In genomic region chr4:26630553-26631206, GRCm38 (mm10) we compare ENCODE assay signal across 25 mouse cellular contexts.
DNase-seq lines count a peak whose midpoint lies in the region; ATAC-seq and TF ChIP-seq lines count a peak whose summit lies in the region.
"Had no signal": no experiment of that assay in that cellular context is flagged by ENCODE, and none has a peak within 500 bp of the region (broad histone marks: within the 10 kb centered on the region; RNA-seq: fewer than 3 reads in every experiment).

No protein-coding gene starts in this region.

- no peak for TF ChIP-seq CTCF in layer of hippocampus, adult 2 months (conservative IDR thresholded peaks at IDR 0.05)
- TF ChIP-seq CTCF in C2C12 (IDR thresholded peaks at IDR 0.05; ENCODE audit: control insufficient read depth, insufficient read depth, insufficient read length) = no peak

- H3K27me3 ChIP-seq in forebrain, embryonic 11.5 days (ENCODE audit: control insufficient read depth, insufficient read depth, low read length) = no peaks in the 10 kb centered on the region
- H3K27me3 ChIP-seq in forebrain, embryonic 10.5 days (ENCODE audit: poor library complexity, severe bottlenecking) = peaks cover 4% of the 10 kb centered on the region
- H3K27me3 ChIP-seq in C2C12 (ENCODE audit: control insufficient read depth, insufficient read depth, insufficient read length) = no peaks in the 10 kb centered on the region
- H3K27me3 ChIP-seq in hindbrain, embryonic 16.5 days (replicated peaks; ENCODE audit: control insufficient read depth, insufficient read depth, low read length) = no peaks in the 10 kb centered on the region
- H3K27me3 ChIP-seq: midbrain, embryonic 13.5 days; stomach, embryonic 15.5 days had no signal

- H3K27ac ChIP-seq in forebrain, embryonic 11.5 days (ENCODE audit: low read depth, low read length) = no peak overlapping the region
- H3K27ac ChIP-seq in forebrain, embryonic 10.5 days = no peak overlapping the region
- peak overlapping the region; percentile 43; the same call in 1 of the 2 replicates for H3K27ac ChIP-seq in layer of hippocampus, adult 2 months
- H3K27ac ChIP-seq in hindbrain, embryonic 16.5 days (ENCODE audit: low read depth, low read length) = no peak overlapping the region
- H3K27ac ChIP-seq: gastrocnemius, adult 2 months; left cerebral cortex, adult 2 months; midbrain, embryonic 13.5 days; stomach, embryonic 15.5 days had no signal

- H3K4me2 ChIP-seq in forebrain, embryonic 11.5 days (ENCODE audit: low read depth, low read length, severe bottlenecking) = no peak overlapping the region
- no peak overlapping the region for H3K4me2 ChIP-seq in hindbrain, embryonic 16.5 days (ENCODE audit: low read length)
- H3K4me2 ChIP-seq: heart, embryonic 11.5 days; midbrain, embryonic 13.5 days; stomach, embryonic 15.5 days had no signal

- H3K9me3 ChIP-seq in forebrain, embryonic 11.5 days (ENCODE audit: control insufficient read depth, low read length) = no peaks in the 10 kb centered on the region
- H3K9me3 ChIP-seq in forebrain, embryonic 10.5 days = no peaks in the 10 kb centered on the region
- H3K9me3 ChIP-seq in hindbrain, embryonic 16.5 days (ENCODE audit: control insufficient read depth, low read length) = no peaks in the 10 kb centered on the region
- H3K9me3 ChIP-seq: midbrain, embryonic 13.5 days; stomach, embryonic 15.5 days had no signal

- no peaks in the 10 kb centered on the region; the same call in 1 of the 2 replicates for H3K4me1 ChIP-seq in forebrain, embryonic 11.5 days (replicated peaks; ENCODE audit: control insufficient read depth, insufficient read depth, low read length)
- H3K4me1 ChIP-seq in forebrain, embryonic 10.5 days = peaks cover 17% of the 10 kb centered on the region
- no peaks in the 10 kb centered on the region for H3K4me1 ChIP-seq in hindbrain, embryonic 16.5 days (ENCODE audit: control insufficient read depth, insufficient read depth, low read depth, low read length)
- H3K4me1 ChIP-seq: midbrain, embryonic 13.5 days; stomach, embryonic 15.5 days had no signal

- ATAC-seq in forebrain, embryonic 11.5 days (replicated peaks; ENCODE audit: low FRiP score) = peak; percentile 75
- 0 out of 2 replicates have a peak, but pooled peaks have one; percentile 40 for ATAC-seq in hindbrain, embryonic 16.5 days
- ATAC-seq: liver, postnatal 0 days had no signal

- H3K4me3 ChIP-seq in forebrain, embryonic 11.5 days (ENCODE audit: low read depth, low read length) = no peak overlapping the region
- H3K4me3 ChIP-seq in forebrain, embryonic 10.5 days = no peak overlapping the region
- H3K4me3 ChIP-seq in layer of hippocampus, adult 2 months = no peak overlapping the region
- H3K4me3 ChIP-seq in C2C12 (ENCODE audit: insufficient read depth, poor library complexity, severe bottlenecking) = no peak overlapping the region
- H3K4me3 ChIP-seq in hindbrain, embryonic 16.5 days (ENCODE audit: low read length) = no peak overlapping the region
- H3K4me3 ChIP-seq: gastrocnemius, adult 2 months; left cerebral cortex, adult 2 months; midbrain, embryonic 13.5 days; stomach, embryonic 15.5 days had no signal

- H3K79me3 ChIP-seq in C2C12 (ENCODE audit: low read depth) = no peaks in the 10 kb centered on the region

- no peak overlapping the region for H3K9ac ChIP-seq in forebrain, embryonic 11.5 days (ENCODE audit: low read length)
- no peak overlapping the region for H3K9ac ChIP-seq in hindbrain, embryonic 16.5 days (ENCODE audit: low read depth, low read length)
- H3K9ac ChIP-seq: liver, postnatal 0 days; midbrain, embryonic 13.5 days; stomach, embryonic 15.5 days had no signal

- DNase-seq in forebrain, embryonic 11.5 days (ENCODE audit: low spot score) = no peak
- no peak for DNase-seq in forebrain, embryonic 10.5 days (ENCODE audit: extremely low spot score, low spot score)
- no peak for DNase-seq in layer of hippocampus, adult 2 months (ENCODE audit: low spot score in 2 of 2)
- DNase-seq in layer of hippocampus, adult 9-11 months = no peak
- DNase-seq in spleen, postnatal 14 days (ENCODE audit: low spot score in 2 of 2) = no peak
- DNase-seq in adrenal gland, postnatal 10 days = no peak
- DNase-seq: adrenal gland, adult 2 months; B cell, adult 2 months; cerebellum, adult 11 months; cerebellum, postnatal 14 days; gastrocnemius, adult 2 months; heart, postnatal 10 days; kidney, adult 11 months; kidney, postnatal 14 days; left cerebral cortex, postnatal 4 days; liver, postnatal 0 days; lung, postnatal 10 days; thymus, adult 18-20 months; thymus, postnatal 4 days had no signal

- WGBS in forebrain, embryonic 11.5 days = 24% methylated on average over 1 of the region's 1 CpGs
- 26% methylated on average over 1 of the region's 1 CpGs for WGBS in forebrain, embryonic 10.5 days
- WGBS in hindbrain, embryonic 16.5 days = 9% methylated on average over 1 of the region's 1 CpGs

- H3K36me3 ChIP-seq in forebrain, embryonic 11.5 days (ENCODE audit: control insufficient read depth, insufficient read depth, low read length) = no peaks in the 10 kb centered on the region
- no peaks in the 10 kb centered on the region for H3K36me3 ChIP-seq in forebrain, embryonic 10.5 days (replicated peaks)
- H3K36me3 ChIP-seq in C2C12 (ENCODE audit: control insufficient read depth, insufficient read depth) = no peaks in the 10 kb centered on the region
- H3K36me3 ChIP-seq in hindbrain, embryonic 16.5 days (ENCODE audit: control insufficient read depth, insufficient read depth, low read length) = no peaks in the 10 kb centered on the region
- H3K36me3 ChIP-seq: midbrain, embryonic 13.5 days; stomach, embryonic 15.5 days had no signal

- no peak overlapping the region for H3ac ChIP-seq in C2C12 (ENCODE audit: control insufficient read depth, insufficient read length, low read depth)

- H3K79me2 ChIP-seq in C2C12 (ENCODE audit: control insufficient read depth, insufficient read depth) = no peaks in the 10 kb centered on the region

TF ChIP-seq in C2C12, 6 proteins besides CTCF, POLR2A, EP300 and RAD21:
- peak; percentile 33 for TF ChIP-seq MYOD1 (IDR thresholded peaks at IDR 0.05; ENCODE audit: control insufficient read depth, insufficient read length, low read depth)
- TF ChIP-seq FOSL1 (IDR thresholded peaks at IDR 0.05; ENCODE audit: insufficient read depth, low read length, poor library complexity, severe bottlenecking) = peak; percentile 97
- TF ChIP-seq USF1 (IDR thresholded peaks at IDR 0.05; ENCODE audit: low read depth) = no peak
- TF ChIP-seq CEBPB (IDR thresholded peaks at IDR 0.05; ENCODE audit: low read depth) = peak; percentile 48
